Mouse (Mus musculus): Measurements from ENCODE around the gene Slc39a3.
"Not testable (repeated sequence)": the region's sequence is repeated elsewhere in the genome, so short reads cannot be mapped to it uniquely, and the experiment has no call there.

Slc39a3 gene

GRCm38 (mm10) chr10:81045246-81045645, 8.0 kb upstream of the Slc39a3 start:
- not testable (repeated sequence) for DNase-seq (ENCODE audit: low read depth, low spot score)

- DNase-seq (ENCODE audit: low read depth, low spot score): peak; percentile 56
Observed at GRCm38 (mm10) chr10:81041458-81042175, 4.4 kb upstream of the Slc39a3 start.

- no peak for DNase-seq (ENCODE audit: low read depth, low spot score)
Observed at GRCm38 (mm10) chr10:81036251-81036650, 975 bp downstream of the Slc39a3 start.

GRCm38 (mm10) chr10:81033586-81033985, 3.6 kb downstream of the Slc39a3 start:
- no peak for DNase-seq (ENCODE audit: low read depth, low spot score)

- no peak for DNase-seq (ENCODE audit: low read depth, low spot score)
Observed at GRCm38 (mm10) chr10:81029031-81029430, 8.2 kb downstream of the Slc39a3 start.

GRCm38 (mm10) chr10:81028219-81028618, 9.0 kb downstream of the Slc39a3 start:
- no peak for DNase-seq (ENCODE audit: low read depth, low spot score)

GRCm38 (mm10) chr10:81027331-81027730, 9.9 kb downstream of the Slc39a3 start:
- no peak for DNase-seq (ENCODE audit: low read depth, low spot score)

GRCm38 (mm10) chr10:81026857-81027256, 10.4 kb downstream of the Slc39a3 start:
- no peak for DNase-seq (ENCODE audit: low read depth, low spot score)

- no peak for DNase-seq (ENCODE audit: low read depth, low spot score)
Observed at GRCm38 (mm10) chr10:81025639-81026275, 11.5 kb downstream of the Slc39a3 start, which contains the start of gene Diras1. Gene Diras1 (minus strand): TSS chr10:81025662.

GRCm38 (mm10) chr10:81025047-81025621, 12.1 kb downstream of the Slc39a3 start:
- no peak for DNase-seq (ENCODE audit: low read depth, low spot score)

GRCm38 (mm10) chr10:81024346-81024937, 12.8 kb downstream of the Slc39a3 start:
- no peak for DNase-seq (ENCODE audit: low read depth, low spot score)

GRCm38 (mm10) chr10:81022744-81023143, 14.5 kb downstream of the Slc39a3 start:
- DNase-seq (ENCODE audit: low read depth, low spot score): no peak

- DNase-seq (ENCODE audit: low read depth, low spot score): no peak
Observed at GRCm38 (mm10) chr10:81021547-81022110, 15.6 kb downstream of the Slc39a3 start.

- DNase-seq (ENCODE audit: low read depth, low spot score): no peak
Observed at GRCm38 (mm10) chr10:81020207-81020606, 17.0 kb downstream of the Slc39a3 start.

- no peak for DNase-seq (ENCODE audit: low read depth, low spot score)
Observed at GRCm38 (mm10) chr10:81019687-81020086, 17.5 kb downstream of the Slc39a3 start.

- no peak for DNase-seq (ENCODE audit: low read depth, low spot score)
Observed at GRCm38 (mm10) chr10:81018326-81018725, 18.9 kb downstream of the Slc39a3 start.

- DNase-seq (ENCODE audit: low read depth, low spot score): no peak
Observed at GRCm38 (mm10) chr10:81016645-81017044, 20.6 kb downstream of the Slc39a3 start.

GRCm38 (mm10) chr10:81015666-81016065, 21.6 kb downstream of the Slc39a3 start:
- DNase-seq (ENCODE audit: low read depth, low spot score): no peak

- peak; percentile 91 for DNase-seq (ENCODE audit: low read depth, low spot score)
Observed at GRCm38 (mm10) chr10:81014393-81015384, 22.5 kb downstream of the Slc39a3 start, which contains the start of gene Gng7. Gene Gng7 (minus strand): TSS chr10:81014945.

GRCm38 (mm10) chr10:81010851-81011250, 26.4 kb downstream of the Slc39a3 start:
- no peak for DNase-seq (ENCODE audit: low read depth, low spot score)

- DNase-seq (ENCODE audit: low read depth, low spot score): no peak
Observed at GRCm38 (mm10) chr10:81007240-81007639, 30.0 kb downstream of the Slc39a3 start.
